ENCODE assay signal across 8 mouse cellular contexts in genomic region chr4:34549981-34550747, GRCm38 (mm10). TPM values are rescaled to one million over a fixed set of nuclear protein-coding genes. Genes with fewer than 3 reads are reported as not detected.
DNase-seq lines count a peak whose midpoint lies in the region; ATAC-seq and TF ChIP-seq lines count a peak whose summit lies in the region.

No protein-coding gene starts in this region.

- peak overlapping the region; percentile 93 for H3K9ac ChIP-seq in hindbrain, postnatal 0 days (replicated peaks; ENCODE audit: low read length)

- no peaks in the 10 kb centered on the region for H3K9me3 ChIP-seq in hindbrain, postnatal 0 days (ENCODE audit: low read length)

- intact Hi-C loops in gastrocnemius, adult 2 months (cut with DNase I) = loop anchor here (5.0 to 10.0 kb wide), 2 partner anchors 62 to 1515 kb away; partner anchors contain the start of genes Orc3, Rars2 and Ube2j1
- intact Hi-C loops in left cerebral cortex, adult 2 months (cut with DNase I) = loop anchor here (10.0 kb wide), 2 partner anchors 1155 to 1305 kb away; no protein-coding TSS in a partner anchor

- H3K4me2 ChIP-seq in hindbrain, postnatal 0 days (ENCODE audit: low read depth, low read length) = peak overlapping the region; percentile 66

- peak overlapping the region; percentile 97 for H3K4me3 ChIP-seq in gastrocnemius, adult 2 months
- peak overlapping the region; percentile 88 for H3K4me3 ChIP-seq in hindbrain, postnatal 0 days (ENCODE audit: low read length)
- H3K4me3 ChIP-seq in left cerebral cortex, adult 2 months = peak overlapping the region; percentile 83

- H3K4me1 ChIP-seq in hindbrain, postnatal 0 days (ENCODE audit: insufficient read depth, low read length) = 0 out of 2 replicates have a peak, but pooled peaks cover 9% of the 10 kb centered on the region

- peak; percentile 97 for DNase-seq in ZHBTc4 (ENCODE audit: low read depth, low spot score)
- DNase-seq in gastrocnemius, adult 2 months = peak; percentile 97
- DNase-seq in hindbrain, postnatal 0 days (ENCODE audit: low spot score) = peak; percentile 99
- peak; percentile 97 for DNase-seq in left cerebral cortex, adult 2 months (ENCODE audit: extremely low spot score in 1 of 2, low spot score in 2 of 2)
- peak; percentile 97 for DNase-seq in right cerebral cortex, adult 2 months (ENCODE audit: low spot score in 2 of 2)
- DNase-seq in urinary bladder, postnatal 14 days (ENCODE audit: low spot score) = peak; percentile 96

- peak; percentile 93 for ATAC-seq in common myeloid progenitor, adult 5-6 weeks (replicated peaks; ENCODE audit: low read depth, poor library complexity, severe bottlenecking)
- ATAC-seq in hindbrain, postnatal 0 days = peak; percentile 95
- peak; percentile 97 for ATAC-seq in megakaryocyte, adult 5-6 weeks (ENCODE audit: poor library complexity, severe bottlenecking)

- H3K27ac ChIP-seq in gastrocnemius, adult 2 months = peak overlapping the region; percentile 96
- H3K27ac ChIP-seq in hindbrain, postnatal 0 days = peak overlapping the region; percentile 92
- peak overlapping the region; percentile 95 for H3K27ac ChIP-seq in left cerebral cortex, adult 2 months

- WGBS in hindbrain, postnatal 0 days = 2% methylated on average over 38 of the region's 38 CpGs

- no peak for TF ChIP-seq CTCF in gastrocnemius, adult 2 months (IDR thresholded peaks at IDR 0.05)
- TF ChIP-seq CTCF in hindbrain, postnatal 0 days (IDR thresholded peaks at IDR 0.05; ENCODE audit: low read depth) = no peak
- TF ChIP-seq CTCF in left cerebral cortex, adult 2 months (IDR thresholded peaks at IDR 0.05) = no peak

- no peaks in the 10 kb centered on the region for H3K27me3 ChIP-seq in hindbrain, postnatal 0 days (ENCODE audit: insufficient read depth, low read length)

- H3K36me3 ChIP-seq in hindbrain, postnatal 0 days (ENCODE audit: insufficient read depth, low read length) = no peaks in the 10 kb centered on the region

RNA-seq across cellular contexts. Expression of gene Akirin2, which starts 0.6 kb away (rescaled TPM):
- 42.0 and 60.8 TPM in 2 replicates for total RNA-seq in common myeloid progenitor, adult 5-6 weeks (2017)
- total RNA-seq in gastrocnemius, adult 2 months (2021) = 10 to 100 TPM; 42.9 to 60.6 TPM
- total RNA-seq in hindbrain, postnatal 0 days (2014; rRNA removed) = 75.7 and 82.1 TPM in 2 replicates
- 77.5 and 82.5 TPM in 2 replicates for polyA plus RNA-seq in hindbrain, postnatal 0 days (2015; fragmentation: Nextera tagmentation; extraction: Ambion mirVana)
- 100 to 1,000 TPM in 1 of 2 experiments, 10 to 100 TPM in 1; 97.9 to 111 TPM for total RNA-seq in left cerebral cortex, adult 2 months (2021)
- 59.6 and 68.0 TPM in 2 replicates for total RNA-seq in megakaryocyte, adult 5-6 weeks (2015)
- total RNA-seq in megakaryocyte, adult 5-6 weeks (2017) = 49.9 and 62.4 TPM in 2 replicates

Comparison
In these comparisons a context has a peak if more than half of its experiments do, and no peak if none do; other contexts are left out.
1. Peak in every context shown above with its lines: DNase-seq, ATAC-seq, H3K4me3 ChIP-seq and H3K27ac ChIP-seq.